Mouse (Mus musculus): Measurements from ENCODE around the gene Slc18a3. TPM values are rescaled to one million over a fixed set of nuclear protein-coding genes. Genes with fewer than 3 reads are reported as not detected.

The Slc18a3 gene
- polyA plus RNA-seq (2015; fragmentation: Nextera tagmentation; extraction: Ambion mirVana) = 0.15 and 0.17 TPM in 2 replicates

DNA sequence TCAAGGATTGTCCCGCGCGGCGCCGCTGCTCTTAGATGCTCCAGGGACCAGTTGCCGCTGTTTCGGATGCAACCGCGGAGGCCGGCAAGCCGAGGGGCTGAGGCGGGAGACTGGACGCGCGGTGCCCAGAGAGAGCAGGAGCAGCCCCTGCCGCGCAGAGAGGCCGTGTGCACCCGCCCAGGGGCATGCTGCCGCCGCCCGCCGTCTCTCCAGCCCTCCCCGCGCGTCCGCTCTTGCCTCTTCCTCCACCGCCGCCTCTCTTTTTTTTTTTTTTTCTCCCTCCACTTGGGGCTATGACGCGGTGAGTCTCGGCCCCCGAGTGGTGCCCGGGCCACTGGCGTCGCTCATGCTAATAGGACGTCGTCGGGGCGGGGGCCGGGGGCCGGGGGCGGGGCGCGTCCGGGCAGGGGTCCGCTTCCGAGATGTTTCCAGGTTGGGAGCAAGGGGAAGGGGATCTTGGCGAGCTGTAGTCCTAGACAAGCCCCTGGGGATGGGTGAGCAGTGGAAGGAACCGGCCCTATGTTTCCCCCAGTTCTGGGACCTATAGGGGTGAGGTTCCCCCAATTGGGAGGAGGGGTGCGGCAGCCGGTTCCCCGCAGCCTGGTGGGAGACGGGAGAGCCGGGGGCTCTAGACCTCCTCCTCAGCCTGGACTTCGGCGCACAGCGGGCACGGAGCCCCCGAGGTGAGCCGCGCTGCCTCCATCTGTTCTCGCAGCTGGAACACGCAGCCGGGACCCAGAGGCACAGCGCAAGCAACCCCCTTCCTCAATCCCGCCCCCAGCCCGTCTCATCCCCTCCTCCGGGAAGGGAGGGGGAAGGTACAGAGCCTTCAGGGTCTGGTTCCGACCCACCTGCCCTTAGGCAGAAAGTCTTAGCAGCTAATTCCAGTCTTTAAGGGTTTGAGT lies at the start of gene Slc18a3:
Gene Slc18a3 (minus strand): TSS at position 250 of the 905 bp plus-strand sequence.

GRCm38 (mm10) chr14:32513336-32514032 lies 48.8 kb upstream of the Slc18a3 start, which contains the start of gene Ercc6:
Gene Ercc6, plus strand, starts transcription at chr14:32513521.

GRCm38 (mm10) chr14:32465889-32466288 lies 1.2 kb upstream of the Slc18a3 start, which contains the start of gene Chat:
Gene Chat, minus strand, starts transcription at chr14:32465989.

Other genes starting within 250 kb of the Slc18a3 start
- gene Ogdhl, start 142.8 kb downstream of the Slc18a3 start, polyA plus RNA-seq (2015; fragmentation: Nextera tagmentation; extraction: Ambion mirVana) = 0.73 and 0.76 TPM in 2 replicates
- gene 1700024G13Rik, start 76.5 kb downstream of the Slc18a3 start, polyA plus RNA-seq (2015; fragmentation: Nextera tagmentation; extraction: Ambion mirVana) = not detected in 2 replicates
- gene Chat, start 1.1 kb upstream of the Slc18a3 start, polyA plus RNA-seq (2015; fragmentation: Nextera tagmentation; extraction: Ambion mirVana) = not detected in 2 replicates
- gene Ercc6, start 48.7 kb upstream of the Slc18a3 start, polyA plus RNA-seq (2015; fragmentation: Nextera tagmentation; extraction: Ambion mirVana) = 6.3 and 8.3 TPM in 2 replicates
- 0.08 and 0.10 TPM in 2 replicates for gene Prrxl1, start 134.6 kb upstream of the Slc18a3 start, polyA plus RNA-seq (2015; fragmentation: Nextera tagmentation; extraction: Ambion mirVana)
- 0.02 TPM in 1 of 2 replicates, not detected in the other for gene 3425401B19Rik, start 220.4 kb upstream of the Slc18a3 start, polyA plus RNA-seq (2015; fragmentation: Nextera tagmentation; extraction: Ambion mirVana)

All from urinary bladder, postnatal 0 days (tissue).